Mouse (Mus musculus) neural tube, embryonic 11.5 days (tissue): Measurements from ENCODE around the gene Rab42. TPM values are rescaled to one million over a fixed set of nuclear protein-coding genes. Genes with fewer than 3 reads are reported as not detected.

Source experiments
- ATAC-seq: fragments of 200-750 bp; cut with Nextera tagmentation; 2 replicates; pipeline ENCODE4 v1.8.0; 2017; ENCODE audit warnings: moderate number of reproducible peaks, mild to moderate bottlenecking, moderate TSS enrichment, moderate library complexity; ENCODE audit not compliant: insufficient read depth, low FRiP score, low TSS enrichment
- DNase-seq: peaks from one replicate; pipeline ENCODE4 v3.0.0-alpha.2; 2015; ENCODE audit warnings: low spot score
- H3K27ac ChIP-seq: fragments of 300-500 bp; sonication (generic); 2 replicates; pipeline ENCODE4 v1.5.1; 2014; ENCODE audit warnings: low read depth, mild to moderate bottlenecking, low read length
- H3K27me3 ChIP-seq: fragments of 300-500 bp; sonication (generic); 2 replicates; pipeline ENCODE4 v1.6.1; 2014; ENCODE audit warnings: mild to moderate bottlenecking, low read length, mixed read lengths; ENCODE audit not compliant: control insufficient read depth, insufficient read depth
- H3K36me3 ChIP-seq: fragments of 300-500 bp; sonication (generic); 2 replicates; pipeline ENCODE4 v1.6.1; 2014; ENCODE audit warnings: mild to moderate bottlenecking, low read length, moderate library complexity, mixed read lengths; ENCODE audit not compliant: control insufficient read depth, insufficient read depth
- H3K4me1 ChIP-seq: fragments of 300-500 bp; sonication (generic); 2 replicates; pipeline ENCODE4 v1.6.1; 2014; ENCODE audit warnings: low read length, mixed read lengths; ENCODE audit not compliant: control insufficient read depth, insufficient read depth
- H3K4me2 ChIP-seq: fragments of 300-500 bp; sonication (generic); 2 replicates; pipeline ENCODE4 v1.6.1; 2014; ENCODE audit warnings: low read depth, mild to moderate bottlenecking, moderate library complexity
- H3K4me3 ChIP-seq: fragments of 300-500 bp; sonication (generic); 2 replicates; pipeline ENCODE4 v1.5.1; 2014; ENCODE audit warnings: low read depth, low read length
- H3K9ac ChIP-seq: fragments of 300-500 bp; sonication (generic); 2 replicates; pipeline ENCODE4 v1.6.1; 2014; ENCODE audit warnings: mild to moderate bottlenecking, low read length
- H3K9me3 ChIP-seq: fragments of 300-500 bp; sonication (generic); 2 replicates; pipeline ENCODE4 v1.6.1; 2016; ENCODE audit warnings: low read length; ENCODE audit not compliant: control insufficient read depth
- WGBS: fragments of 180-500 bp; shearing (Covaris S2); extraction: QIAGEN DNeasy Blood & Tissue Kit; methylation state at CpG from one replicate; pipeline ENCODE4 v1.1.7; 2014; 5-methylcytosine and 5-hydroxymethylcytosine counted together
- polyA plus RNA-seq: library from polyadenylated mRNA; unstranded; fragments of >200 nt; fragmentation: Nextera tagmentation; extraction: Ambion mirVana; gene quantifications from 2 replicates; pipeline ENCODE4 v1.2.1, GENCODE M21; 2014

The Rab42 gene
- polyA plus RNA-seq, 1 experiment from 2014 or later = 0.74 TPM

- Histone ChIP-seq H3K36me3 (peaks cover 10% of the 10 kb centered on the region), H3K4me3 (peak within 1 kb of the TSS; percentile 77), H3K27me3 (no peaks in the 10 kb centered on the region), H3K4me2 (peak within 1 kb of the TSS; percentile 77), H3K4me1 (no peaks in the 10 kb centered on the region), H3K27ac (peak within 1 kb of the TSS; percentile 76; the same call in 1 of the 2 replicates), H3K9ac (peak within 1 kb of the TSS; percentile 88), H3K9me3 (no peaks in the 10 kb centered on the region)
- peak; percentile 95 for ATAC-seq
- WGBS = under 1% methylated on average over 52 of the region's 52 CpGs
- peak; percentile 97 for DNase-seq
Observed at GRCm38 (mm10) chr4:132329115-132329834, 26.1 kb upstream of the Rab42 start, which contains the start of gene Trnau1ap. Gene Trnau1ap (minus strand): TSS chr4:132329538.

- no peak overlapping the region for H3K27ac ChIP-seq
- H3K27me3 ChIP-seq = no peaks in the 10 kb centered on the region
- H3K4me1 ChIP-seq = no peaks in the 10 kb centered on the region
- H3K9ac ChIP-seq = peak overlapping the region; percentile 88
- H3K9me3 ChIP-seq = no peaks in the 10 kb centered on the region
- peak overlapping the region; percentile 77 for H3K4me2 ChIP-seq
- peaks cover 12% of the 10 kb centered on the region for H3K36me3 ChIP-seq
- DNase-seq (no peak), ATAC-seq (no peak)
- H3K4me3 ChIP-seq = peak overlapping the region; percentile 77
- WGBS = 47% methylated on average over 14 of the region's 14 CpGs
Observed at GRCm38 (mm10) chr4:132328391-132328982, 25.3 kb upstream of the Rab42 start.

GRCm38 (mm10) chr4:132326481-132326880 is 23.3 kb upstream of the Rab42 start:
- H3K9me3 ChIP-seq = no peaks in the 10 kb centered on the region
- H3K4me2 ChIP-seq = no peak overlapping the region
- no peak overlapping the region for H3K27ac ChIP-seq
- DNase-seq = no peak
- H3K9ac ChIP-seq = no peak overlapping the region
- peaks cover 10% of the 10 kb centered on the region for H3K36me3 ChIP-seq
- no peaks in the 10 kb centered on the region for H3K4me1 ChIP-seq
- no peak overlapping the region for H3K4me3 ChIP-seq
- H3K27me3 ChIP-seq = no peaks in the 10 kb centered on the region
- 80% methylated on average over 5 of the region's 5 CpGs for WGBS
- ATAC-seq = no peak

GRCm38 (mm10) chr4:132315711-132316110 is 12.5 kb upstream of the Rab42 start:
- peaks cover 9% of the 10 kb centered on the region for H3K36me3 ChIP-seq
- no peak overlapping the region for H3K4me2 ChIP-seq
- no peaks in the 10 kb centered on the region for H3K27me3 ChIP-seq
- no peak overlapping the region for H3K27ac ChIP-seq
- WGBS = 88% methylated on average over 8 of the region's 8 CpGs
- no peaks in the 10 kb centered on the region for H3K4me1 ChIP-seq
- DNase-seq (no peak), ATAC-seq (no peak)
- H3K4me3 ChIP-seq = no peak overlapping the region
- H3K9me3 ChIP-seq = no peaks in the 10 kb centered on the region
- no peak overlapping the region for H3K9ac ChIP-seq

GRCm38 (mm10) chr4:132312627-132313026 is 9.4 kb upstream of the Rab42 start:
- ATAC-seq (no peak), DNase-seq (no peak)
- WGBS = 84% methylated on average over 5 of the region's 5 CpGs
- H3K27ac ChIP-seq = no peak overlapping the region
- no peak overlapping the region for H3K4me3 ChIP-seq
- H3K27me3 ChIP-seq = no peaks in the 10 kb centered on the region
- H3K4me2 ChIP-seq = no peak overlapping the region
- peaks cover 6% of the 10 kb centered on the region for H3K4me1 ChIP-seq
- no peaks in the 10 kb centered on the region for H3K9me3 ChIP-seq
- peaks cover 9% of the 10 kb centered on the region for H3K36me3 ChIP-seq
- no peak overlapping the region for H3K9ac ChIP-seq

GRCm38 (mm10) chr4:132311801-132312200 is 8.6 kb upstream of the Rab42 start:
- no peak overlapping the region for H3K27ac ChIP-seq
- no peak overlapping the region for H3K9ac ChIP-seq
- no peak overlapping the region for H3K4me2 ChIP-seq
- no peaks in the 10 kb centered on the region for H3K9me3 ChIP-seq
- WGBS = 40% methylated on average over 3 of the region's 3 CpGs
- H3K4me1 ChIP-seq = peaks cover 6% of the 10 kb centered on the region
- no peak for ATAC-seq
- H3K4me3 ChIP-seq = no peak overlapping the region
- H3K36me3 ChIP-seq = peaks cover 9% of the 10 kb centered on the region
- DNase-seq = no peak
- no peaks in the 10 kb centered on the region for H3K27me3 ChIP-seq

- H3K27me3 ChIP-seq = no peaks in the 10 kb centered on the region
- H3K9me3 ChIP-seq = no peaks in the 10 kb centered on the region
- 32% methylated on average over 1 of the region's 1 CpGs for WGBS
- no peak overlapping the region for H3K4me3 ChIP-seq
- peaks cover 9% of the 10 kb centered on the region for H3K36me3 ChIP-seq
- peaks cover 6% of the 10 kb centered on the region for H3K4me1 ChIP-seq
- DNase-seq (no peak), ATAC-seq (no peak)
- H3K27ac ChIP-seq = no peak overlapping the region
- no peak overlapping the region for H3K9ac ChIP-seq
- no peak overlapping the region for H3K4me2 ChIP-seq
Observed at GRCm38 (mm10) chr4:132311209-132311608, 8.0 kb upstream of the Rab42 start.

GRCm38 (mm10) chr4:132309849-132310472 is 6.8 kb upstream of the Rab42 start:
- H3K4me1 ChIP-seq = peaks cover 6% of the 10 kb centered on the region
- H3K4me2 ChIP-seq = peak overlapping the region; percentile 96
- no peaks in the 10 kb centered on the region for H3K9me3 ChIP-seq
- H3K4me3 ChIP-seq = peak overlapping the region; percentile 73
- peaks cover 9% of the 10 kb centered on the region for H3K36me3 ChIP-seq
- WGBS = 28% methylated on average over 10 of the region's 10 CpGs
- ATAC-seq (no peak), DNase-seq (peak; percentile 35)
- H3K27ac ChIP-seq = no peak overlapping the region; the same call in 1 of the 2 replicates
- peak overlapping the region; percentile 82 for H3K9ac ChIP-seq
- no peaks in the 10 kb centered on the region for H3K27me3 ChIP-seq
